Comparison of ENCODE assay signal across 11 mouse cellular contexts in the genomic region with DNA sequence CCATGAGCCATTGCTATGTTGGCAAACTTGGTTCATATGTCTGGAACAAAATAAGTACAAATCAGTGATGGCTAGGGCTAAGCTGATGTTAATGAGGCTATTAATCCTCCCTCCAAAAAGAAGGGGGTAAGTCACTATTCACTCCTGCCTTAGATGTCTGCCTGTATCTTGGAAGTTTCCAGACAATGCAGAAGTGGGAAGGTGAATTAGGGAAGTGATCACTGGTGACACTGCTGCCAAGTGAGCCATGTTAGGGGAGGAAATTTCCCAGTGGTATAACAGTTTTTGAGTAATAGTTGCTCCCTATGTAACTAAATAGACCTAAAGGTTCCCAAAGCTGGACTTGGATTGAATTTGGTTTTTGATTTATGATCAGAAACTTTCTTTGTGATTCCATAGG.
"Had no signal": no experiment of that assay in that cellular context is flagged by ENCODE, and none has a peak within 500 bp of the region (broad histone marks: within the 10 kb centered on the region; RNA-seq: fewer than 3 reads in every experiment).

No protein-coding gene starts in this region.

- ATAC-seq: liver, postnatal 0 days; lung, postnatal 0 days; midbrain, embryonic 13.5 days; midbrain, embryonic 15.5 days had no signal

- DNase-seq: liver, postnatal 0 days; lung, adult 2 months; lung, postnatal 14 days; lung, postnatal 36 days; right cerebral cortex, postnatal 14 days; thymus, adult 2 months; thymus, postnatal 25 days; thymus, postnatal 4 days had no signal
